Mouse (Mus musculus): ENCODE results near the gene Kbtbd8.

The Kbtbd8 gene

DNA sequence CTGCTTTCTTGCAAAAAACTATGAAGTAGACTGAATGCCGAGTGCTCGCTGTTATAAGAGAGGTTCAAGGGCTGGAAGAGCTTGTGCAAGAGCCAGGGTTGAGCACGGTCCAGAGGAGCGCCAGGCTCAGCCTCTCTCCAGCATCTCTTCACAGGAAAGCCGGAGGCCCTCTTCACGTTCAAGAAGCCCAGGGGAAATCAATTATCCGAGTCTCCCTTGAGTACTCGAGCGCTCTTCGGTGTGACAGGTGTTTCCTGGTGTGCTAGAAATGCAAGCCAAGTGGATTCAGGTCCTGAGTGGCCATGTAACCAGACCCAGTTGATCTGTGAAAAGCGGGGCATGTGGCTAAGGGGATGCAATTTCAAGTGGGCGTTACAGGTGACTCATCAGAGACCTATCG, at the start of gene Kbtbd8:
Gene Kbtbd8 (plus strand): TSS at position 295 of the 400 bp plus-strand sequence.
- in situ Hi-C loops (cut with MboI, MseI): loop anchor here in 1 of 2 experiments (10.0 kb wide), 1 partner anchor 412 kb away; the partner anchor contains the start of gene Lrig1

DNA sequence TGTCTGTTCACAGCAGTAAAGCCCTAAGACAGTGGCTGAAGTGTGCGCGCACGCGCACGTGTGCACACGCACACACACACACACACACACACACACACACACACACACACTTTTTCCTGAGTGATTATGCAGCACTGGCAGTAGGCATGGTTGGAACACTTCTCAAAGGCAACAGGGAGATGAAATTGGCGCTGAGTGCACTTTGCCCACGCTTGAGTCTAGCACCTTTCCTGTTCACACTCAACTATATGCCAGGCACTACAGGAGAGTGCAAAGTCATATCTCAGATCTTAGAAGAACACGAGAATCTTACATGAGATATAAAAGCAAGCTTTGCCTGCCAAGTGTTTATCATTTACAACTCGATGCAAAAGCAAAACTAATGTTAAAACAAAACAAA, 47.3 kb upstream of the Kbtbd8 start:
- in situ Hi-C loops (cut with MboI, MseI): loop anchor here in 1 of 2 experiments (10.0 to 25.0 kb wide), 2 partner anchors 1755 to 1943 kb away; no protein-coding TSS in a partner anchor

DNA sequence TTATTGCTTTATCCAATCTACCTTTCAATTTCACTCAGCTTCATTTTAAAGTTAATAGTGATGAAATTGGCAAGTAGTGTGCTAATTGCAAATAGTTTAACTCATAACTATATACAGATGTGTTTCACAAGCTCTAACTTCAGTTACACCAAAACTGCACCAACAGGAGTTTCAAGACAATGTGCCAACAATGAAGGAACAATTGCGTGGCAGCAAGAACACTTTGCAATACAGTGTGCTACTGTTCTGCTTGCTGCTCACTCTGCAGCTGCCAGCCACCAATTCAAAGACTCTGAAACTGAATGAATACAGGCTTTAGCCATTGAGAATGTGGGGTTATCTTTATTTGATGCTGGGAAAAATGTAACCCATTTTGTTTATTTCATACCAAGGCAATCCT, 31.8 kb upstream of the Kbtbd8 start:
- in situ Hi-C loops (cut with MboI, MseI): no loop called here

DNA sequence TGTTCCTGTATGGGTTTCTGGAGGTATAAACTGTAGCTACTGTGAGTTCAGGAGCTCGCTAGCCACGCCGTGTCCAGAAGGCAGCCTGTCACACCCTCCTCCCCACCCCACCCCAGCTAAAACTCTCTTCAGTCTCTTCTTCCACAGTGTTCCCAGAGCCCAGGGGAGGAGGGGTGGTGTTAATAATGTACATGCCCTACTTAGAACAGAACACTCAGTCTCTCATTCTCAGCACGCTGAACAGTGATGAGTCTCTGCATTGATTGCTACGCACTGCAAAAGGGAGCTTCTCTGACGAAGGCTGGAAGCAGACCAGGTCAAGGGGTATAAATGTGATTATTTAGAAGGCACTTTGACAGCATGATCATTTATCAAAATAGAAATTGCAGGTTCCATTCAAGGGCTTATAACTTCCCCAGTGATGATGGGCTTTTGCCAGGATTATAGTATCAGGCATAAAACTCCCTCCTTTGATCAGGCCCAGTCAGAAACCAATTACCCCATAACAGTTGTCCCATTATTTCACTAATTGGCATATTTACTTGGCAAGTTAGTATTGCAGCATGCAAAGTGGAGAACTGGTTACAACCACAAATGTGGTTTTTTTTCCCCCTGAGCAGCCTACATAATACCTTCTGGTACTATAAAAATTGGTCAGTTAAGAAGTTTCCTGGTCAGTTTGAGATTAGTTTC, 29.7 kb upstream of the Kbtbd8 start:
- in situ Hi-C loops (cut with MboI, MseI): no loop called here

DNA sequence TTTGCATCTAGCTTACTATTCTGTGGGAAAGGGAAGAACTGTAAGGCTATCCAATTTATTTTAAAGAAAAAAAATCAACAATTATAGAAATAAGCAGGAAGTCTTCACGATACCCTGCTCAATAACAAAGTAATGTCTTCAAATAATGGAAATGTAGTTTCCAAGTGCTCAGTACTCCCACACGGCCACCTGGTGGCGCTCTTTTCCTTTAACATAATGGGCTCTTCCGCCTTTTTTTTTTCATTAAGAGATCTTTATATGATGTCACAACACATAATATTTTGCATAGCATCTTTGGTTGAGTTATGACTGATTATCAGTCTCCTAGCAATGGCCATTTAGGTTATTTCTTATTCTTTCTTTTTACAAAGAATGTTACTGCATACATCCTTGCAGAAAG, 29.0 kb upstream of the Kbtbd8 start:
- in situ Hi-C loops (cut with MboI, MseI): no loop called here

DNA sequence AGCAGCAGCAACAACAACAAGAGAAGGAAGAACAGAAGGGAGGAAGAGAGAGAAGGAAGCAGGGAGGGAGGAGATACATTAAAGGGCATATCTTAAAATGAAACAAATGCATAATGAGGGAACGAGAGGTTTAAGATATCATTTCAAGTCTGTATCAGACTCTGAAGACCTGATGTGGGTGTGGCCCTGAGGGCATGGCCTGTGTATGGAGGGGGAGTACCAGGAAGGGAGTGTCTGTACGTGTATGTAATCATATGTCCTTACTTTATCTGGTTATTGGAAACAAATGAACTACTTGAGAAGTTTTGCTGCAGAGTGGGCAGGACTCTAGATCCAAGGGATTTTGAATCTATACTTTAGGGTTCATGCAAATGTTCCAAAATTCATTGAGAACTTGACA, 22.3 kb upstream of the Kbtbd8 start:
- in situ Hi-C loops (cut with MboI, MseI): no loop called here

DNA sequence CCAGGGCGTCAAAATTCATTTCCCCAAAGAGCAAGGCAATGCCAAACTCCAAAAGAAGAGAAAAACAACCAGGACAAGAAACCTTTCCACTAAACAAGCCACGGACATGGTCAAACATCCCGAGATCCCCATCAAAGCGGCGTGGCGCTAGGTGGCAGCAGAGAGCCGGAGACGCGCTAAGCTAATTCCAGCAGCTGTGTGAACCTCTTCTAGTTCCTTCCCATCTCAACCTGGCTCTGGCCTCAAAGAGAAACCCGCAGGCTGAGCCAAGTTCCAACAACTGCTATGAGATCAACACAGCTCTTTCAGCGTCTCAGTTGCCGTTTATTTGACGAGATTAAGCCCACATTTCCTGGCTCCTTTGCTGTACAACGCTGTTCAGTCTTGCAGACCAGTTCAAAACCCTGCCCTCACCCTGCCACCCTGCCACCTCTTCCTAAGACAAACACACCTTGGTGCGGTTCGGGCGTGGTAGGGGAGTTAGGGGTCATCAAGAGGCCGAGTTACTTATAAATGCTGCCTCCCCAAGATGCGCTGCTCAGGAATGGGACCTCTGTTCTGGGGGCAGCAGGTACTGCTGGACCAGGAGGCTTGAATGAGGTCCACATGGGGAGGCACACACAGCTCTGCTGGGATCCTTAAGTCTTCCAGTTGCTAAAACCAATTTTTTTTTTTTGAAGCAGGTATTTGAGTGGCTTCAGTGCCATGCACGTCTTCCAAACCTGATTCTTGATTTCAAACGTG, 18.5 kb upstream of the Kbtbd8 start:
- in situ Hi-C loops (cut with MboI, MseI): no loop called here

DNA sequence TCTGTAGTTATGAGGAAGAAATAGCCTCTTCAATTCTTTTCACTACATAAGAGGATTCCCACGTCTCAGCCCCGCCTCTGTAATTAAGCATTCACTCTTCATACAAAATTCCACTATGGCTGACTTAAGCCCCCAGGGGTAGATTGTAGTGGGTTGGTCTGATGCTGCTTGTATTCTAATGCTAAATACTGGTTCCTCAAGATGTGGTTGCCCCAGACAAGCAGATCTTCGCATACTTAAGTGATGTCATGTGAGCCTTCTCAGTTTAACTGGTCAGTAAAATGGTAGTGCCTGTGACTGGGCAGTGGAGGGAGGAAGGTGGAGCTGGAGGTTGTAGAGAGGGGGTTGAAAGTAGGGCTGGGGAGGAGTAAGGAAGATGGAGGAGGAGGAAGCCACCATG, 13.3 kb upstream of the Kbtbd8 start:
- in situ Hi-C loops (cut with MboI, MseI): no loop called here

DNA sequence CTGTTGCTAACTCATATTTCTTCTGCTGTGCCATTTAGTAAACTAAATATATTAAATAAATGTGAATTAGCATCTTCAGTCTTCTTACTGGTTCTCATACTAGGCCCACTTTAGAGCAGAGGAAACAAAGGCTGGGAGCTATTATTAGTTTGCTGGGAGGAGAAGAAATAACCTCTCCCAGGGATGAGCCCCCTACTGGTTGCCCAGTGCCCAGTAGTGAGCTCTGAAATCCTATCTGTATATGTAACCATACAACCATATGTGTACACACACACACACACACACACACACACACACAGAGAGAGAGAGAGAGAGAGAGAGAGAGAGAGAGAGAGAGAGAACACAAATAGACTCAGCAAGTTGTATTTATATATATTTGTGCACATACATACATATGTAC, 8.6 kb upstream of the Kbtbd8 start:
- in situ Hi-C loops (cut with MboI, MseI): no loop called here

DNA sequence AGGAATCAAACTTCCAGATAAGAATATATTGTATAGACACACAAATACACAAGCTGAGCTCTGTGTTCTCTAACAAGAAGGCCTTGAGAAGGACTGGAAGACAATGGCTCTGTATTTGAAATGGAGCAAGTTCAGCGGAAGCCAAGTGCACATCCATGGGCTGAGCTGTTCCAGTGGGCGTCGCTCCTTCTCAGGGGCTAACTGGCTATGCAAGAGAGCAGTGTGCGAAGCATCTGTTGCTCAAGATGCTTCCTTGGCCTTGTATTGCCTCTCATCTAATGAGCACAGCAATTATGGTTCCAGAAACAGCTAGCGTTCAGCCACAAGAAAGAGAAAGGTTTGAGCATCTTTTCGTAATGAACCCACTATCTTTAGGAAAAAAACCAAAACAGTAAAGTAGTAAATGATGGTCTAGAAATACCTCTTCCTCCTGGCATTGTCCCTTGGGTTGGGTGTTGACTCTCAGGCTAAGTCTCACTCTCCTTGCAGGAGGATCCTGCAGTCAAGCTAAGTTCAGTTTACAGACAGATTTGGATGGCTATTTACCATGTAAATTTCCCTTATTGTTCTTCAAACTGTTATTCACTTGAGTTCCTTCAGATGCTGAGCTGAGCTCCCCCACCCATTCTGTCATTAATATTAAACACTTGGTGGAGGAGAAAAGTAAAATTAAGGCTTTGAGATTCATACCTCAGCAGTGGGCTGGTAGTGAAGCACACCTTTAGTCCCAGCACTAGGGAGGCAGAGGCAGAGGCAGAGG, 7.2 kb upstream of the Kbtbd8 start:
- in situ Hi-C loops (cut with MboI, MseI): loop anchor here in 1 of 2 experiments (10.0 kb wide), 1 partner anchor 405 kb away; the partner anchor contains the start of gene Lrig1

DNA sequence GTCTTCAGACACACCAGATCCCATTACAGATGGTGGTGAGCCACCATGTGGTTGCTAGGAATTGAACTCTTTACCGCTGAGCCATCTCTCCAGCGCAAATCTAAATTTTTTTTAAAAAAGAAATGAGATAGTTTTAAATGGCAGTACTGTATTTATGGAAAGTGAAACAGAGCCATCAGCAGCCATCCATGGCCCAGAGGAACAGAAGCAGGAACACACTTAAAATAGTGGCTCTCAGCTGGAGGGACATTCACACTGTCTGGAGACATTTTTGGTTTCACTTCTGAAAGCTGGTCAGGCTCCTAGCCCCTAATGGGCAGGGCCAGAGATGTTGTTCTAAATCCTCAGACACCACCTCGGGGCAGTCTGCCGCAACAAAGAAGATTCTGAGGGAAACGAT, 5.0 kb upstream of the Kbtbd8 start:
- in situ Hi-C loops (cut with MboI, MseI): loop anchor here in 1 of 2 experiments (10.0 kb wide), 1 partner anchor 407 kb away; the partner anchor contains the start of gene Lrig1

DNA sequence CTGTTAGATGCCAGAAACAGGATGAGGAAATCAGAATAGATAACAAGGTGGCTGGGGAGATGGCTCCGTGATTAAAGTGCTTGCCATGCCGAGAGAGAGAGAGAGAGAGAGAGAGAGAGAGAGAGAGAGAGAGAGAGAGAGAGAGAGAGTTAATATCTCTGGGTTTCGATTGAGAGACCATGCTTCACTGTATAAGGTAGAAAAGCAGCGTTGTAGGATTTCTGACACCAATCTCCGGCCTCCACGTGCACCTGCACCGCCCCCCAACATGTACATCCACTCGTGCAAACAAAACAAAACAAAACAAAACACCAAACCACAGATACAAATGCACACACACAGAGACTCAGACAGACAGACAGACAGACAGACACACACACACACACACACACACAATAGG, 527 bp upstream of the Kbtbd8 start:
- in situ Hi-C loops (cut with MboI, MseI): loop anchor here in 1 of 2 experiments (10.0 kb wide), 1 partner anchor 412 kb away; the partner anchor contains the start of gene Lrig1

DNA sequence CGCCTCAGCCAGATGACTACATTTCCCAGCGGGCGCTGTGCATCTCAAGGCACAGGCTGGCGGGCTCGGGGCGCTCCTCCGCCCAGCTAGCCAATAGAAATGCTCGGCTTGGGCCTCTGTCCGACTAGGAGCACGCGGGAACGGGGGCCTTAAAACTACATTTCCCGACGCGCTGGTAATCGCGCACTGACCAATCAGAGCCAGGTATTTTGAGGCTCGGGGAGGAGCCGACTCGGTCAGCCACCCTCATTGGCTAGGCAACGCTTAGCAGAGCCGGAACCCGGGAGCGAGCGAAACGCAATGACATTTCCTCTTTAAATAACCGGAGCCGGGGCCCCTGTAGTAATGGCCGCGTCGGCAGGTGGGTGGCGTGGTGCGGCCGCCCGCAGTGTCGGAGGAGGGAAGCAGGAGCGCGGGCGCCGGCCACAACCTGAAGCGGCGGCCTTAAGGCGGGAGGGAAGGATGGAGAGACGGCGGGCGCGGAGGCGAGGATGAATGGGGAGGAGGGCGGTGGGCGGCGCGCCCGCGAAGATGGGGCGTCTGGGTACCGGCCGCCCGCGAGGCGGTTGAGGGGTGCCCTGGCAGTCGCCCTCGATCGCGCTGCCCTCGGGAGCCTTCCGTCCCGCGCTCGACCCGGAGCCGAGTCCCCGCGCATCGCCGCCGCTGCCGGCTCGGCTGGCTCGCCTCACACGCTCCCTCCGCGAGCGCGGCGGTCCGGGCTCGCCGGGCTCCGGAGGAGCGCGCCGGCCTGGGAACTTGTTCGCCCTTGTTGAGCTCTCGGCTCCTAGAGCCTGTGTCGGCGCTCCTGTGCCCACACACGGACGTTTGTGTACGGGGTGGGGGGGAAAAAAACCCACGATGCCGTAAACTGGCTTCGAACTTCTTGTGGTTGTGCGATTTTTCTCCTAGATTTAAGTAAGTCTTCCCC, 838 bp downstream of the Kbtbd8 start:
- in situ Hi-C loops (cut with MboI, MseI): loop anchor here in 1 of 2 experiments (10.0 kb wide), 1 partner anchor 413 kb away; the partner anchor contains the start of gene Lrig1

DNA sequence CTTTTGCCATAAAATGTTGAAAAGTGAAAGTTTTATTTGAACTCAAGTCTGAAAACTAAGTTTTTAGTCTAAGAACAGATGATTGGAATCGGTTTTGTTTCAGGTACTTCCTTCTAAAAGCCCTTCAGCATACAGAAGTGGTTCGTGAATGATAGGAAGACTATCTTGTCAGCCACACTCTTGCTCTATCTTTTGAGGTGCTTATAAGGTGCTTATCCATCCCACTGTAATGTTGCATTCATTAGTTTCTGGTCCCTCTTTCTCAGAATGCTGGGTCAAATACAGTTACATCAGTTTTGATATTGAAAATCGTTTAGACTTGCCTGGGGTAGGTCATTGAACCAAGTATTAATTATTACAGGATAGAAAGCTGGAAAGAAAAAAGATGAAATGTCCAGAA, 2.3 kb downstream of the Kbtbd8 start:
- in situ Hi-C loops (cut with MboI, MseI): loop anchor here in 1 of 2 experiments (10.0 kb wide), 1 partner anchor 415 kb away; the partner anchor contains the start of gene Lrig1

DNA sequence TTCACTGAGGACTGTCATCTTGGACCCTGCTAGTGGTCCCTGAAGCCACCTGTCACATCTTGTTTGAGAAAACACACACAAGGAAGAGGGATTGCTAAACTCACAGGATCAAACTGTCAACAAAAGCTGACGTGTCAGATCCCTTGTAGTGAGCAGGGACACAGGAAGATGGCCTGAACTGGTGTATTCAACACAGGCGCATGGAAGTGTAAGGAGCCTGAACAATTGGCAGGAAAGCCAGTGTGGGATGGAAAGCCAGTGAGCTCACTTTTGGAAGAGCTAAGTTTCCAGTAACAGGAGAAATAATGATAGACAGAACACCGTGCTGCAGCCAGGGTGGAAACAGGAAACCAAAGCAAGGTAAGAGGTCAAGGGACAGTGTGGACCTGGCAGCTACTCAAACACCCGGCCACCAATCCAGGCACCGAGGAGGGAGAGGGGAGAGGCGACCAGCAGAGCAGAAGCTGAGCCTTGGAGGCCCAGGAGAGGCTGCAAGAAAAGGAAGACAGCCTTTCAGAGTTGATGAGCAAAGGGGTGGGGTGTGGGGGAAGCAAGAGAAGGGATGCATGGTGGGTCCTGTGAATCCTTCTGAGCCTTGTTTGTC, 33.0 kb downstream of the Kbtbd8 start:
- in situ Hi-C loops (cut with MboI, MseI): no loop called here

DNA sequence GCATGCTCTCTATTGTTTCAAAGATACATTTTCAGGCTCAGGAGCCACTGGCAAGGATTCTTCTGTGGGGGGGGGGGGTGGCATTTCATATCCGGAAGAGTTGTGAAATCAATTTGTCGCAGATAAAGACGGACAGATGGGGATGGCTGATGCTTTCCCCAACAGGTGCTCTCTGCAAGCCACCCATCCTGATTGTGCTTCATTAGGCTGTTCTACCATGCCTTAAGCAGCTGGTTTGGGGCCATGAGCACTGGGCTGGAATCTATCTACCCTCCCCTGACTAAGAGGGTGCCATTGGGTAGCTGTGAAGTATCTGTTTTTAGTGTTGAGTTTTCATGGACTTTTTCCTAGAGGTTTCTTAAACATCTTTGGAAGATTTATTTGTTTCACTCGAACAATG, 33.8 kb downstream of the Kbtbd8 start:
- in situ Hi-C loops (cut with MboI, MseI): no loop called here

DNA sequence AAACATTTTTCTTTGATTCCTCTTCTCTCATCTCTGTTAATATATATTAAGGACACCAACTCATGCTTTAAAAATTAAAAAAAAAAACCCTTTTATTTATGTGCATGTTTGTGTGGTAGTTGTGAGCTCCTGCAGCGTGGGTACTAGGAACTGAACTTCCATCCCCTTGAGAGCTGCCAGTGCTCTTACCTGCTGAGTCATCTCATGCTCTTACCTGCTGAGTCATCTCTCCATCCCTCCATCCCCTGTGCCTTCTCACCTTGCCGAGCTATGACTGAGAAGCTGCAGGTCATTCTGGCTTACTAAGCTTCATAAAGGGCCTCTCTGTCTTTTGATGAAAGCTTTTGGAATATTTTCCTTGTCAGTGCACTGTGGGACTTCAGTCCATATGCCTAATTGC, 34.5 kb downstream of the Kbtbd8 start:
- in situ Hi-C loops (cut with MboI, MseI): no loop called here

DNA sequence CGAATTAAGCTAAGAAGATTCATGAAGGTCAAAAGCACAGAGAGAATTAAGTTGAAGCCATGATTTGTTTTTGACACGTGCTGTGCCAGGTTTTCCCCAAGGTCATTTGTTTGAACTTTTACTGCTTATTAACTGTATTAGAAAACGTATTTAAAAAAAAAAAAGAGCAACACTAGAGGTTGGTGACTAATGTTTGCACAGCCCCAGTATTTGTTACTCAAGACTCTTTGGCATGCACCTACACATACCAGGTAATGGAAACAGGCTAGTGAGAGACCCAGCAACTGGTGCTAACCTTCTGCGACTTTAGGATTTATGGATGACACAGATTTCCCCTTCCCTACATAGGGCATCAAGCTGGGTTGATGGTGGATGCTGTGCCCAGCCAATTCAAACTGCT, 46.9 kb downstream of the Kbtbd8 start:
- in situ Hi-C loops (cut with MboI, MseI): no loop called here

DNA sequence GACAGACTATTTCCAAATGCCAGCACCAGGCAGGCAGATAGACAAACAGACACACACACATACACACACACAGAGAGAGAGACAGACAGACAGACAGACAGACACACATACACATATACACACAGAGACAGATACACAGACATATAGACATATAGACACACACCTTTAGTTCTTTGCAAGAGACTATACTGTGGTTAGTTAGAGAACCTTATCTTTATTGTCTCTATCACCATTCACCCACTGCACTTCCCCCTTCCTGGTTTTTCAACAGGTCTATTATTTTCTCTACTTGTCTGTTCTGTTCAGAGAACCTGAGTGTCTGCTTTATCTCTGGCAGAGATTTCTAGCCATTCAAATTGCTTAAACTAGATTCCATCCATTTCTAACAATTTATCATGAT, 48.6 kb downstream of the Kbtbd8 start:
- in situ Hi-C loops (cut with MboI, MseI): no loop called here

DNA sequence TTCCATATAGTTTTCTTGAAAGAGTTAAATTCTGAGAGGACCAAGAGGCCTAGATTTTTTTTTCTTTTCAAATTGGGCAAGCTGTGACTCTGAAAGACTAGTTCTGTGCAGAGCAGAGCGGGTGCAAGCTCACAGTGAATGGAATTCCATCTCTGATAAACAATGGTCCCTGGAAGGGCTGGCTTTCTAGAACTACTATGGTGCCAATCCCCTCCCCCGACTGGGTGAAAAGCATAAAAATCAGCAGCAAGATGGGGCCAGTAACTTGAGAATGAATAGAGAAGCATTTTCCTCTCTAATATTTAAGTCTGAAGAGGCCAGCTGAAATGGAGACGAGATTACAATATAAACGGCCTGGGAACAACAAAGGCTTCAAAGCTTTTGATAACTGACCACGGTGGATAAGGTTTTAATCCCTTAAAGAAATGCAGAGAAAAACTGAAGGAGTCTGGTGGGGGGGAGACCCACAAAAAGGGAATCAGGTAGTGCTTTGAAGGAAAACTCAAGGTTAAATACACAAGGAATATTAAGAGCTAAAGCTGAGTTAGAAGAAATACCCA, 50.7 kb downstream of the Kbtbd8 start:
- in situ Hi-C loops (cut with MboI, MseI): no loop called here
